Mouse (Mus musculus): Measurements from ENCODE around the gene Cnot11.

GRCm38 (mm10) chr1:39525763-39526162 lies 9.0 kb upstream of the Cnot11 start:
- no peak for TF ChIP-seq POLR2A (IDR thresholded peaks at IDR 0.05; ENCODE audit: insufficient read length, low read depth)
- TF ChIP-seq POLR2AphosphoS2 (IDR thresholded peaks at IDR 0.05; ENCODE audit: insufficient read length, low read depth): no peak
- TF ChIP-seq REST (IDR thresholded peaks at IDR 0.05; ENCODE audit: insufficient read depth, insufficient read length): no peak
- TF ChIP-seq MYOD1 (IDR thresholded peaks at IDR 0.05; ENCODE audit: control insufficient read depth in 1 of 3, insufficient read length in 2 of 3, low read depth in 2 of 3): no peak
- TF ChIP-seq TCF12 (IDR thresholded peaks at IDR 0.05; ENCODE audit: insufficient read depth, poor library complexity, severe bottlenecking): no peak
- TF ChIP-seq MAX (IDR thresholded peaks at IDR 0.05; ENCODE audit: low read depth): no peak
- TF ChIP-seq E2F4 (IDR thresholded peaks at IDR 0.05; ENCODE audit: insufficient read depth): no peak
